Mouse (Mus musculus): ENCODE measurements around the gene Tgfb2.

DNA sequence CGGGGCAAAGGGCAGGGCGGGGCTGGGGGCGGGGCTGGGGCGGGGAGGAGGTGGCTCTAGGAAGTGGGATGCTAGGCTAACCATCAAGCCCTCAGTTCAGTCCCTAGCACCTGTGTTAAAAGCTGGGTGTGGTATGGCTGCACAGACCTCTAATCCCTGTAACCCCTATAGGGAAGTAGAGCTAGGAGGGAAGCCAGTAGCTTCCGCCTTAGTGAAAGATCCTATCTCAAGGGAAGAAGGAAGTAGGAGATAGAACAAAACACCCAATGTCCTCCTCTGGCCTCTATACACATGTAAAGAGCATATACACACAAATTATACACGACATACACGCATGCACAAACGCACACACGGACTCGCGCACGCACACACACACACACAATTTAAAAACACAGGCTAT lies 28.2 kb downstream of the Tgfb2 start:
- TF ChIP-seq CTCF (IDR thresholded peaks at IDR 0.05; ENCODE audit: insufficient read depth, low read length), result no peak
- no peak for TF ChIP-seq POLR2A (IDR thresholded peaks at IDR 0.05; ENCODE audit: borderline replicate concordance, extremely low read depth, low read depth, low read length)
